In genomic region chr7:127823236-127824171, GRCm38 (mm10) we compare ENCODE assay signal across 9 mouse cellular contexts. TPM values are rescaled to one million over a fixed set of nuclear protein-coding genes. Genes with fewer than 3 reads are reported as not detected.
DNase-seq lines count a peak whose midpoint lies in the region; ATAC-seq and TF ChIP-seq lines count a peak whose summit lies in the region.
"Had no signal": no experiment of that assay in that cellular context is flagged by ENCODE, and none has a peak within 500 bp of the region (broad histone marks: within the 10 kb centered on the region; RNA-seq: fewer than 3 reads in every experiment).

No protein-coding gene starts in this region.

- peak; percentile 15; the same call in 1 of the 2 replicates for ATAC-seq in neural tube, embryonic 11.5 days (ENCODE audit: insufficient read depth, low FRiP score, low TSS enrichment)
- ATAC-seq in embryonic facial prominence, embryonic 12.5 days (ENCODE audit: insufficient number of reproducible peaks, insufficient read depth, low FRiP score, low TSS enrichment): no peak
- ATAC-seq in intestine, postnatal 0 days: no peak
- peak; percentile 39; the same call in 1 of the 2 replicates for ATAC-seq in stomach, embryonic 14.5 days (ENCODE audit: insufficient number of reproducible peaks, insufficient read depth, low FRiP score, low read depth)
- no peak for ATAC-seq in megakaryocyte progenitor cell, adult 5-6 weeks (replicated peaks; ENCODE audit: poor library complexity)
- ATAC-seq in inflammation-experienced regulatory T-cells, adult 6 months: no peak

- H3K27ac ChIP-seq in neural tube, embryonic 11.5 days (ENCODE audit: low read depth, low read length): no peak overlapping the region
- peak overlapping the region; percentile 83; the same call in 1 of the 2 replicates for H3K27ac ChIP-seq in embryonic facial prominence, embryonic 12.5 days
- no peak overlapping the region for H3K27ac ChIP-seq in intestine, postnatal 0 days (ENCODE audit: low read depth, low read length)
- no peak overlapping the region for H3K27ac ChIP-seq in stomach, embryonic 14.5 days (ENCODE audit: low read length)
- H3K27ac ChIP-seq: liver, embryonic 14.5 days had no signal

- peak; percentile 49 for TF ChIP-seq CTCF in intestine, postnatal 0 days (IDR thresholded peaks at IDR 0.05; ENCODE audit: low read depth)

- peak overlapping the region; percentile 75 for H3K4me2 ChIP-seq in neural tube, embryonic 11.5 days (ENCODE audit: low read depth)
- H3K4me2 ChIP-seq in embryonic facial prominence, embryonic 12.5 days (replicated peaks): peak overlapping the region; percentile 73
- H3K4me2 ChIP-seq in intestine, postnatal 0 days (replicated peaks; ENCODE audit: low read depth): peak overlapping the region; percentile 61
- peak overlapping the region; percentile 58 for H3K4me2 ChIP-seq in stomach, embryonic 14.5 days (replicated peaks; ENCODE audit: low read depth, low read length)

- H3K27me3 ChIP-seq in neural tube, embryonic 11.5 days (ENCODE audit: control insufficient read depth, insufficient read depth, low read length): no peaks in the 10 kb centered on the region
- no peaks in the 10 kb centered on the region for H3K27me3 ChIP-seq in embryonic facial prominence, embryonic 12.5 days
- no peaks in the 10 kb centered on the region for H3K27me3 ChIP-seq in intestine, postnatal 0 days (replicated peaks; ENCODE audit: control insufficient read depth, insufficient read depth, low read length)
- H3K27me3 ChIP-seq in stomach, embryonic 14.5 days (ENCODE audit: control insufficient read depth, insufficient read depth, low read length): no peaks in the 10 kb centered on the region

- DNase-seq in neural tube, embryonic 11.5 days (ENCODE audit: low spot score): no peak
- no peak for DNase-seq in neural tube, embryonic 10.5 days (ENCODE audit: extremely low spot score, low spot score)
- DNase-seq in gastrocnemius, adult 8-10 months (ENCODE audit: low spot score in 2 of 2): no peak

- WGBS in neural tube, embryonic 11.5 days: 72% methylated on average over 11 of the region's 11 CpGs
- 66% methylated on average over 11 of the region's 11 CpGs for WGBS in embryonic facial prominence, embryonic 12.5 days
- 71% methylated on average over 11 of the region's 11 CpGs for WGBS in intestine, postnatal 0 days
- WGBS in stomach, embryonic 14.5 days: 70% methylated on average over 11 of the region's 11 CpGs

- H3K4me1 ChIP-seq in neural tube, embryonic 11.5 days (ENCODE audit: control insufficient read depth, insufficient read depth, low read length): peaks cover 3% of the 10 kb centered on the region; the same call in 1 of the 2 replicates
- peaks cover 21% of the 10 kb centered on the region for H3K4me1 ChIP-seq in embryonic facial prominence, embryonic 12.5 days
- H3K4me1 ChIP-seq in intestine, postnatal 0 days (replicated peaks; ENCODE audit: control insufficient read depth, insufficient read depth, low read length): no peaks in the 10 kb centered on the region
- H3K4me1 ChIP-seq in stomach, embryonic 14.5 days (ENCODE audit: control insufficient read depth, insufficient read depth, low read length): no peaks in the 10 kb centered on the region

- H3K9me3 ChIP-seq in neural tube, embryonic 11.5 days (ENCODE audit: control insufficient read depth, low read length): no peaks in the 10 kb centered on the region
- no peaks in the 10 kb centered on the region for H3K9me3 ChIP-seq in embryonic facial prominence, embryonic 12.5 days
- H3K9me3 ChIP-seq in intestine, postnatal 0 days (ENCODE audit: control insufficient read depth): no peaks in the 10 kb centered on the region
- H3K9me3 ChIP-seq in stomach, embryonic 14.5 days (ENCODE audit: control insufficient read depth, low read depth, low read length): no peaks in the 10 kb centered on the region

- H3K9ac ChIP-seq in neural tube, embryonic 11.5 days (ENCODE audit: low read length): peak overlapping the region; percentile 79
- H3K9ac ChIP-seq in embryonic facial prominence, embryonic 12.5 days: peak overlapping the region; percentile 81
- H3K9ac ChIP-seq in intestine, postnatal 0 days (ENCODE audit: low read depth, low read length): no peak overlapping the region
- H3K9ac ChIP-seq in stomach, embryonic 14.5 days (replicated peaks; ENCODE audit: low read depth, low read length): peak overlapping the region; percentile 58
- H3K9ac ChIP-seq: liver, embryonic 14.5 days had no signal

- peak overlapping the region; percentile 67 for H3K4me3 ChIP-seq in neural tube, embryonic 11.5 days (ENCODE audit: low read depth, low read length)
- peak overlapping the region; percentile 83 for H3K4me3 ChIP-seq in embryonic facial prominence, embryonic 12.5 days
- H3K4me3 ChIP-seq in intestine, postnatal 0 days (ENCODE audit: low read depth, low read length): peak overlapping the region; percentile 37
- peak overlapping the region; percentile 57 for H3K4me3 ChIP-seq in stomach, embryonic 14.5 days (ENCODE audit: low read depth, low read length)

- H3K36me3 ChIP-seq in neural tube, embryonic 11.5 days (ENCODE audit: control insufficient read depth, insufficient read depth, low read length): no peaks in the 10 kb centered on the region
- H3K36me3 ChIP-seq in embryonic facial prominence, embryonic 12.5 days: no peaks in the 10 kb centered on the region
- H3K36me3 ChIP-seq in intestine, postnatal 0 days (ENCODE audit: control insufficient read depth, insufficient read depth): no peaks in the 10 kb centered on the region
- H3K36me3 ChIP-seq in stomach, embryonic 14.5 days (ENCODE audit: control insufficient read depth, insufficient read depth, low read length): no peaks in the 10 kb centered on the region

RNA-seq across cellular contexts. Expression of gene Stx4a, which starts 0.6 kb away (rescaled TPM):
- 10.4 and 10.7 TPM in 2 replicates for polyA plus RNA-seq in neural tube, embryonic 11.5 days (2014; fragmentation: Nextera tagmentation; extraction: Ambion mirVana)
- 36.1 and 41.5 TPM in 2 replicates for polyA plus RNA-seq in embryonic facial prominence, embryonic 12.5 days (2016; fragmentation: Nextera tagmentation; extraction: Ambion mirVana)
- 38.9 and 46.6 TPM in 2 replicates for polyA plus RNA-seq in intestine, postnatal 0 days (2015; fragmentation: Nextera tagmentation; extraction: Ambion mirVana)
- polyA plus RNA-seq in stomach, embryonic 14.5 days (2014; fragmentation: Nextera tagmentation; extraction: Ambion mirVana): 29.1 and 29.7 TPM in 2 replicates
- total RNA-seq in gastrocnemius, adult 8-10 months (2022): 10 to 100 TPM; 44.5 to 64.1 (median 50.8) TPM
- total RNA-seq in megakaryocyte progenitor cell, adult 5-6 weeks (2015): 55.8 and 70.2 TPM in 2 replicates
- 35.7 and 50.4 TPM in 2 replicates for total RNA-seq in megakaryocyte progenitor cell, adult 5-6 weeks (2017)
- 10 to 100 TPM; 38.1 to 69.3 (median 57.4) TPM for polyA plus RNA-seq in inflammation-experienced regulatory T-cells, adult 6 months (2017; shearing (Covaris generic))

RNA-seq across cellular contexts. Expression of gene Stx1b, which starts 0.8 kb away (rescaled TPM):
- 7.8 and 8.1 TPM in 2 replicates for polyA plus RNA-seq in neural tube, embryonic 11.5 days (2014; fragmentation: Nextera tagmentation; extraction: Ambion mirVana)
- 9.1 and 10.0 TPM in 2 replicates for polyA plus RNA-seq in embryonic facial prominence, embryonic 12.5 days (2016; fragmentation: Nextera tagmentation; extraction: Ambion mirVana)
- 0.74 and 1.1 TPM in 2 replicates for polyA plus RNA-seq in intestine, postnatal 0 days (2015; fragmentation: Nextera tagmentation; extraction: Ambion mirVana)
- 5.3 and 6.3 TPM in 2 replicates for polyA plus RNA-seq in stomach, embryonic 14.5 days (2014; fragmentation: Nextera tagmentation; extraction: Ambion mirVana)
- total RNA-seq in gastrocnemius, adult 8-10 months (2022): 1 to 10 TPM in 1 of 4 experiments, under 1 TPM in 3; 0.53 to 1.0 (median 0.75) TPM
- 0.12 and 1.5 TPM in 2 replicates for total RNA-seq in megakaryocyte progenitor cell, adult 5-6 weeks (2015)
- total RNA-seq in megakaryocyte progenitor cell, adult 5-6 weeks (2017): 0.03 and 0.12 TPM in 2 replicates
- polyA plus RNA-seq in inflammation-experienced regulatory T-cells, adult 6 months (2017; shearing (Covaris generic)): under 1 TPM in 1 of 3 experiments, not detected in 2; 0.09 TPM

RNA-seq across cellular contexts. Expression of gene Hsd3b7, which starts 23.1 kb away (rescaled TPM):
- polyA plus RNA-seq in neural tube, embryonic 11.5 days (2014; fragmentation: Nextera tagmentation; extraction: Ambion mirVana): 7.1 and 8.3 TPM in 2 replicates
- 10.3 and 10.9 TPM in 2 replicates for polyA plus RNA-seq in embryonic facial prominence, embryonic 12.5 days (2016; fragmentation: Nextera tagmentation; extraction: Ambion mirVana)
- polyA plus RNA-seq in intestine, postnatal 0 days (2015; fragmentation: Nextera tagmentation; extraction: Ambion mirVana): 35.2 and 37.3 TPM in 2 replicates
- 21.1 and 22.7 TPM in 2 replicates for polyA plus RNA-seq in stomach, embryonic 14.5 days (2014; fragmentation: Nextera tagmentation; extraction: Ambion mirVana)
- total RNA-seq in gastrocnemius, adult 8-10 months (2022): 1 to 10 TPM; 1.5 to 4.2 (median 1.9) TPM
- total RNA-seq in megakaryocyte progenitor cell, adult 5-6 weeks (2015): 20.2 and 31.3 TPM in 2 replicates
- total RNA-seq in megakaryocyte progenitor cell, adult 5-6 weeks (2017): 25.6 and 26.8 TPM in 2 replicates
- 1 to 10 TPM; 3.6 to 5.5 (median 5.2) TPM for polyA plus RNA-seq in inflammation-experienced regulatory T-cells, adult 6 months (2017; shearing (Covaris generic))

RNA-seq across cellular contexts. Expression of gene Gm49388, which starts 38.1 kb away (rescaled TPM):
- not detected in 2 replicates for polyA plus RNA-seq in neural tube, embryonic 11.5 days (2014; fragmentation: Nextera tagmentation; extraction: Ambion mirVana)
- not detected in 2 replicates for polyA plus RNA-seq in embryonic facial prominence, embryonic 12.5 days (2016; fragmentation: Nextera tagmentation; extraction: Ambion mirVana)
- not detected in 2 replicates for polyA plus RNA-seq in intestine, postnatal 0 days (2015; fragmentation: Nextera tagmentation; extraction: Ambion mirVana)
- polyA plus RNA-seq in stomach, embryonic 14.5 days (2014; fragmentation: Nextera tagmentation; extraction: Ambion mirVana): not detected in 2 replicates
- 1 to 10 TPM; 1.6 to 2.3 (median 2.1) TPM for total RNA-seq in gastrocnemius, adult 8-10 months (2022)
- not detected in 2 replicates for total RNA-seq in megakaryocyte progenitor cell, adult 5-6 weeks (2015)
- total RNA-seq in megakaryocyte progenitor cell, adult 5-6 weeks (2017): not detected in 2 replicates
- polyA plus RNA-seq in inflammation-experienced regulatory T-cells, adult 6 months (2017; shearing (Covaris generic)): not detected

RNA-seq across cellular contexts. Expression of gene Setd1a, which starts 47.0 kb away (rescaled TPM):
- polyA plus RNA-seq in neural tube, embryonic 11.5 days (2014; fragmentation: Nextera tagmentation; extraction: Ambion mirVana): 27.2 and 28.5 TPM in 2 replicates
- polyA plus RNA-seq in embryonic facial prominence, embryonic 12.5 days (2016; fragmentation: Nextera tagmentation; extraction: Ambion mirVana): 25.5 and 26.5 TPM in 2 replicates
- 9.7 and 9.9 TPM in 2 replicates for polyA plus RNA-seq in intestine, postnatal 0 days (2015; fragmentation: Nextera tagmentation; extraction: Ambion mirVana)
- polyA plus RNA-seq in stomach, embryonic 14.5 days (2014; fragmentation: Nextera tagmentation; extraction: Ambion mirVana): 31.2 and 32.1 TPM in 2 replicates
- 10 to 100 TPM; 16.4 to 22.8 (median 18.6) TPM for total RNA-seq in gastrocnemius, adult 8-10 months (2022)
- 54.7 and 67.2 TPM in 2 replicates for total RNA-seq in megakaryocyte progenitor cell, adult 5-6 weeks (2015)
- 9.7 and 13.6 TPM in 2 replicates for total RNA-seq in megakaryocyte progenitor cell, adult 5-6 weeks (2017)
- polyA plus RNA-seq in inflammation-experienced regulatory T-cells, adult 6 months (2017; shearing (Covaris generic)): 1 to 10 TPM; 3.9 to 7.9 (median 6.8) TPM

Comparison
In these comparisons a context has a peak if more than half of its experiments do, and no peak if none do; other contexts are left out.
1. ATAC-seq: peak in neural tube, embryonic 11.5 days (single experiment) and stomach, embryonic 14.5 days (single experiment); none in embryonic facial prominence, embryonic 12.5 days (single experiment), intestine, postnatal 0 days (single experiment), megakaryocyte progenitor cell, adult 5-6 weeks (single experiment) and inflammation-experienced regulatory T-cells, adult 6 months (single experiment).
2. Peak in every context shown above with its lines, with median percentiles within 50 percentile points of each other: H3K4me2 ChIP-seq and H3K4me3 ChIP-seq.